Mouse (Mus musculus) olfactory bulb, adult 2 months (tissue): ENCODE measurements around the gene Cacna1a. TPM values are rescaled to one million over a fixed set of nuclear protein-coding genes. Genes with fewer than 3 reads are reported as not detected.
"Not testable (repeated sequence)": the region's sequence is repeated elsewhere in the genome, so short reads cannot be mapped to it uniquely, and the experiment has no call there.

Source experiments
- H3K27ac ChIP-seq: fragments of 200-500 bp; 2 replicates; pipeline ENCODE4 v1.5.1; 2012; ENCODE audit warnings: low read depth, low read length; ENCODE audit not compliant: insufficient read depth
- H3K4me1 ChIP-seq: fragments of 200-500 bp; 2 replicates; pipeline ENCODE4 v1.6.1; 2012; ENCODE audit warnings: low read length; ENCODE audit not compliant: control insufficient read depth, insufficient read depth
- H3K4me3 ChIP-seq: fragments of 200-500 bp; 2 replicates; pipeline ENCODE4 v1.5.1; 2012; ENCODE audit warnings: mild to moderate bottlenecking, low read depth, low read length, moderate library complexity; ENCODE audit not compliant: insufficient read depth
- CTCF ChIP-seq: fragments of 200-500 bp; IDR thresholded peaks from 2 replicates; pipeline ENCODE4 v1.5.1; 2012; ENCODE audit warnings: low read depth, mild to moderate bottlenecking, low read length, moderate library complexity; ENCODE audit not compliant: insufficient read depth
- POLR2A ChIP-seq: fragments of 200-500 bp; IDR thresholded peaks from 2 replicates; pipeline ENCODE4 v1.6.1; 2012; ENCODE audit warnings: mild to moderate bottlenecking, low read depth, low read length, moderate library complexity; ENCODE audit not compliant: insufficient read depth
- WGBS: fragments of 180-500 bp; shearing (Covaris S2); methylation state at CpG from one replicate; pipeline ENCODE4 v1.1.7; 2018; 5-methylcytosine and 5-hydroxymethylcytosine counted together
- polyA plus RNA-seq: library from polyadenylated mRNA; stranded (reverse); fragments of >200 nt; gene quantifications from 2 replicates; pipeline ENCODE4 v1.2.4, GENCODE M21; 2012; ENCODE audit warnings: low replicate concordance; ENCODE audit not compliant: missing spikeins, insufficient read depth, insufficient read length

Cacna1a gene
- polyA plus RNA-seq, 1 experiment = not detected

DNA sequence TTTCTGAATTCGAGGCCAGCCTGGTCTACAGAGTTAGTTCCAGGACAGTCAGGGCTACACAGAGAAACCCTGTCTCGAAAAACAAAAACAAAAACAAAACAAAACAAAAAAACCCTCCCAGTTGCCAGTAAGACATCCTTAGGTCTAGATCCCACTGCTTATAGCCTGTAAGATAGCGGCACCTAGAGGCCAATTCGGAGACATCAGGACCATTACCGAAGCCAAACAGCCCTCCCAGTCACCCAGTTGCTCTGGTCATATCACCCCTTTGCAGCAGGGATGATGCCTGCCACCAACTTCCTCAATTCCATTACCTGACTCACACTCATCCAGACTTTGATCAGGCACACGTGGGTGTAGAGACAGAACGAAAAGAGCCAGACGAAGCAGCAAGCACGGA is 207.4 kb downstream of the Cacna1a start:
- H3K4me3 ChIP-seq = no peak overlapping the region
- H3K4me1 ChIP-seq = peaks cover 9% of the 10 kb centered on the region
- 26% methylated on average over 9 of the region's 9 CpGs for WGBS
- TF ChIP-seq POLR2A (no peak), CTCF (peak; percentile 10; the same call in 1 of the 2 replicates)
- no peak overlapping the region for H3K27ac ChIP-seq

DNA sequence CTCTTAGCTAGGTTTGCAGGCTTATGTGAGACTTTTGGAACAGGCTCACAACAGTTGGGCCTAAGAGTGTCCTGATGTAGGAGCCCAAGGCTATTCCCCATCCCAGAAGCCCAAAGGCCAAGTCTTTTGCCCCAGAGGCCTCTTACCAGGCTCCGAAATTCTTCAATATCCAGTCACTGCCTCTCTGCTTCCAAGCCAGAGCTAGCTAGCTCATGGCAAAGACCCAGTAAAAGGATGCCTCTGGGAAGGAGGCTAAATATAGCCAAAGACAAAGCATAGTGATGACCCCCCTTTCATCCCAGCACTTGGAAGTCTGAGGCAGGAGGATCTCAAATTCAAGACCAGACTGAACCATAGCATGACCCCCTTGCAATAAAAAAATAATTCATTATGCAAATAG is 211.2 kb downstream of the Cacna1a start:
- peaks cover 13% of the 10 kb centered on the region for H3K4me1 ChIP-seq
- TF ChIP-seq CTCF (no peak), POLR2A (no peak)
- H3K4me3 ChIP-seq = no peak overlapping the region
- H3K27ac ChIP-seq = no peak overlapping the region
- 87% methylated on average over 1 of the region's 1 CpGs for WGBS

DNA sequence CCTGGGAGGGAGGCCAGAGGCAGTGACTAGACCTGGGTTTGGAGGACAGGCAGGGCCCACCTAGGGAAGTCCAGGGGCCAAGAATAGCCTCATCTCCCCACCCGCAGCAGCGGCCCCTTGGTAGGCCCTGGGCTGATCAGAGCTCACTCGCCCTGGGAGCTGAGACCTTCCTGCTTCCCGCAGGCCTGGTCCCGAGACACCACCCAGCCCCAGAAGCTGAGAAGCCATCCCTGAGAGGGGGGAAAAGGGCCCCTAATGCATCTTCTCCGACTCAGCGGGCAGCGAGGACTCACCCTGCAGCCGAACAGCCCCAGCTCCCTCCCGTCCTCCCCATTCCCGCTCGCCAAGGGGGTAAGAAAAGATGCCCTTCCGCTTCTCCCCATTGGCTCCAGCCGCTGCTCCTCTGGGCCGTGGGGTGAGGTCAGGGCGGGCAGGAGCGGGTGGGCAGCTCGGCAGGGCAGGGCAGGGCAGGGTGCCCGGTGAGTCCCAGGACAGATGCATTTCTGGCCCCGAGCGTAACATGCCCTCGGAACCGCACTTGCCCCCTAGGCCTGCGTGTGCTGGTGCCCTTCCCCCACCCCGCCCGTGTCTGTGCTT is 212.2 kb downstream of the Cacna1a start:
- Histone ChIP-seq H3K27ac (no peak overlapping the region), H3K4me3 (0 out of 2 replicates have a peak overlapping the region, but pooled peaks have one; percentile 1), H3K4me1 (peaks cover 13% of the 10 kb centered on the region)
- TF ChIP-seq POLR2A = no peak
- no peak for TF ChIP-seq CTCF
- WGBS = 43% methylated on average over 26 of the region's 26 CpGs

DNA sequence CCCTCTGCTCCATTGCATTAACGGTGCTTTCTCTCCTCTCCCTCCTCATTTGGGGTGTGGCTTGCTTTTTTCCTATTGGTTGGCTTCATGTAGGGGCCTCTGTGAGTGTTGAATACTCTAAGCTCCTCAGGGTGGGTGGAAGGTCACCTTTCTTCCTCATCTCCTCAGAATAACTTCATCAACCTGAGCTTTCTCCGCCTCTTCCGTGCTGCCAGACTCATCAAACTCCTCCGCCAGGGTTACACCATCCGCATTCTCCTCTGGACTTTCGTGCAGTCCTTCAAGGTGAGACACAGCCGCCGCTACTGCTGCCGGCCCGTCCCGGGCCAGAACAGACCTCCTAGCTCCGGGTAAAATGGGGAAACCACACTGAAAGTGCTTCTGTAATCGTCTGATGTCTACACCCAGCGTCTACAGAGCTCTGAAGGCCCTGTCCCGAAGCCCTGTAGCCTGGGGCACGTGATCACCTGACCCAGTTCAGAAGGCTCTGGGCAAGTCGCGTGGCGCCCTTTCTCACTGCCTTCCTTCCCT is 213.0 kb downstream of the Cacna1a start:
- whole genome bisulfite sequencing = 47% methylated on average over 19 of the region's 19 CpGs

DNA sequence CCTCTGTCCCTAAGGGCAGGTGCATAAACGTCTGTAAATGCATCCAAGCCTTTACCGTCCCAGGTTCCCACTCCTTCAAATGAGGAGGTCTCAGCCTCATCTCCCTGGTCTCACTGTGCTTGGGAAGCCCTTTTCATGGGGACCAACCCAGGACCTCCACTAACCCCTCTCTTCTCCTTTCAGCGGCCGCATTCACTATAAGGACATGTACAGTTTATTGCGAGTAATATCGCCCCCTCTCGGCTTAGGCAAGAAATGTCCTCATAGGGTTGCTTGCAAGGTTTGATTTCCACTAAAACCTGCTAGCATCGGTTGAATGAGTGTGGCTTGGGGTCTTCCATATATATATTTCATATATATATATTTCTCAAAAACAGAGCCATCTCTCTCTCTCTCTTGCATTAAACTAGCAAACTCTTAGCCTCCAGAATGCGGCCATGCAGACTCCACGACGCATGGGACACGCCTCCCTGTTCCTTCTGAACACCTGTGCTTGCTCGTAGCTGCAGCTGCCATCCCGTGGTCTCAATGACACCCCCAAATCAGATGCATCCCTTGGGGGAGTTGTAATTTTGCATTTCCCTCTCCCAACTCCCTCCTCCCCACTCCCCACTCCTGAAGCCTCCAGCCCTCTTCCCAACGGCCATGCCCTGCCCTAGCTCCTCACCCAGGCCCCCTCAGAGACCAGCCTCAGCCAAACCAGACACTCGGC is 226.4 kb downstream of the Cacna1a start:
- Histone ChIP-seq H3K27ac (no peak overlapping the region), H3K4me3 (no peak overlapping the region), H3K4me1 (peaks cover 4% of the 10 kb centered on the region; the same call in 1 of the 2 replicates)
- TF ChIP-seq CTCF (peak; percentile 38; the same call in 1 of the 2 replicates), POLR2A (no peak)
- 47% methylated on average over 16 of the region's 16 CpGs for WGBS

More for the DNA sequence above, 213.0 kb downstream of the Cacna1a start:
- TF ChIP-seq POLR2A (no peak), CTCF (no peak)
- no peak overlapping the region for H3K27ac ChIP-seq
- peaks cover 13% of the 10 kb centered on the region for H3K4me1 ChIP-seq
- 0 out of 2 replicates have a peak overlapping the region, but pooled peaks have one; percentile 1 for H3K4me3 ChIP-seq

DNA sequence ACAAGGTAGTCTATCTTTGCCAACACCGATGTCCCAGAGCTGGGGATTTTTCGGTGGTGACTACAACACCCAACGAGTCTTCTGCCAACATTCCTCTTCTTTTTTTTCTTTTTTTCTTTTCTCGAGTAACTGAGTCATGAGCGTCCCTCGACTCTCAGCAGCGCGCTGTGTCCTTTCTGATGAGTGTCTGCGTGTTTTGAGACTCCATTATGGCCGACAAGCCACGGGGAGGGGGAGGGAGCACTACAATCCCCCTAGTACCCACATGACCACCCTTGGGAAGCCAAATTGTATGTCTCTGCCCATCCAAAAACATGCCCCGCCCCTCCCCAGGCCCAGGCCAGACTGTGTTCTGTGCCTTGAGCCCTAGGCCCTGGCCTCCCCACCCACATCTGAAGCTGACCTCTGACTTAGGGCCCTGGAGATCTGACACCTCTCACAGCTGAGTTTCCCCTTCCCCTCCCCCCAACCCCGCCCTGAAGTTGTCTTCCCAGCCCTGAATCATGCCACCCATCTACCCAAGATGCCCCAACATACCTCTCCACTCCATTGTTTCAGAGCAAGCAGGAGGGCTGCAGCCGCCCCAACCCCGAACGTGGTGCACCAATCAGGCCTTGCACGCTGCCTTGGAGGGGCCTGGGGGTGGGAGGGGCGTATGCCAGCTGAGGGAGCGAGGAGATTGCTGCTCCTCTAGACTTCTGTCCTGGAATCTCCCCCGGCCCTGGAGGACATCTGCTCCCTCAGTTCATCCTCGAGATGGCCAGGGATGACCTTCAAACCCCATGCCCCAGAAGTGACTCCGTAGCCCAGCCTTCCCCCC is 227.6 kb downstream of the Cacna1a start:
- no peak for TF ChIP-seq CTCF
- no peak for TF ChIP-seq POLR2A
- no peak overlapping the region for H3K27ac ChIP-seq
- 53% methylated on average over 22 of the region's 22 CpGs for WGBS
- H3K4me1 ChIP-seq = peaks cover 4% of the 10 kb centered on the region; the same call in 1 of the 2 replicates
- no peak overlapping the region for H3K4me3 ChIP-seq

DNA sequence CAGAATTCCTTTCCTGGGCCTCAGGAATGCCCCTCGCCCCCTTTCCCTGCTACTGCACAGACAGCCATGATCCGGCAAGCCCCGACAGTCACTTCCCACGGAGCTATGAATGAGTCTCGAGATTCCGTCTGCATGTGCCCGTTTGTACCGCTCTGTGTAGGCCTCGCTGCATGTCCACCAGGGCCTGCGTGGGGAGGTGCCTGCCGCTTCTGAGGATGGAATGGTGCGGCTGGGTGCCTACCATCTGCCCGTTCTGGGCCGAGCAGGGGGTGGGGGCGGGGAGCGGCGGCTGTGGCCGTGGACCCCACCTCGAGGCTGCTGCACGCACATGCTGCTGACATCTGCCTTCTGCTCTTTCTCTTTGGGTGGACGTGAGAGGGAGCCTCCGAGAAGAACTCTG is 228.8 kb downstream of the Cacna1a start:
- 65% methylated on average over 22 of the region's 22 CpGs for WGBS
- H3K27ac ChIP-seq = no peak overlapping the region
- peaks cover 4% of the 10 kb centered on the region; the same call in 1 of the 2 replicates for H3K4me1 ChIP-seq

DNA sequence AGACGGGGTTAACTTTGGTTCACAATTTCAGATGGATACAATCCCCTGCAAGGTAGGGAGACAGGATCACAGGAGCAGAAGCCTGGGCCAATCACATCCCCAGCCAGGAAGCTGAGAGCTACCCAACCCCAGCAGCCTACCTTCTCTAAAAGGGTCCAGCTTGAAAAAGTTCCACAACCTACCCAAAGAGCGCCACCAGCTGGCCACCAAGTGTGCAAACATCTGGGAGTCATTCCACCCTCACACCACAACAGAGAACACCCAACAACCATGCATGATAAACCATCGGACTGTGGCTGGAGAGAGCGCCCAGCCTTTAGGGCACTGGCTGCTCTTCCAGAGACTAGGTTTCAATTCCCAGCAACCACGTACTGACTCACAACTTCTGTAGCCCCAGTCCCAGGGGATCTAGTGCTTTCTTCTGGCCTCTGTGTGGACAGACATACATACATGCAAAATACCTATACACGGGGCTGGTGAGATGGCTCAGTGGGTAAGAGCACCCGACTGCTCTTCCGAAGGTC is 232.9 kb downstream of the Cacna1a start:
- H3K4me3 ChIP-seq = no peak overlapping the region
- 0 out of 2 replicates have a peak, but pooled peaks cover under 1% of the 10 kb centered on the region for H3K4me1 ChIP-seq
- H3K27ac ChIP-seq = no peak overlapping the region
- TF ChIP-seq POLR2A (no peak), CTCF (no peak)
- WGBS = 80% methylated on average over 8 of the region's 8 CpGs

More for the DNA sequence above, 228.8 kb downstream of the Cacna1a start:
- H3K4me3 ChIP-seq = no peak overlapping the region
- TF ChIP-seq POLR2A = no peak
- no peak for TF ChIP-seq CTCF

DNA sequence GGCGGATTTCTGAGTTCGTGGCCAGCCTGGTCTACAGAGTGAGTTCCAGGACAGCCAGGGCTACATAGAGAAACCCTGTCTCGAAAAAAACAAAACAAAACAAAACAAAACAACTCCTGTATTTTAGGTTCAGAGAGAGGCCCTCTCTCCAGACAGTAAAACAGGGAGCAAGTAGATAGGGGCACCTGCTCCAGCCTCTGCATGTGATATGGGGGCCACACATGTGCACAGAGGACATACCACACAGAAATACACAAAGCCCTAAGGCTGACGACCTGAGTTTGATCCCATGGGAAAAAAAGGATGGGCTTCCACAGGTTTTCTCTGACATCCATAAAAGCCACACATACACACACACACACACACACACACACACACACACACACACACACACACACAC is 235.2 kb downstream of the Cacna1a start:
- H3K4me3 ChIP-seq, H3K27ac ChIP-seq, H3K4me1 ChIP-seq: not testable (repeated sequence)
- 80% methylated on average over 4 of the region's 4 CpGs for WGBS
